Mouse (Mus musculus) lung, embryonic 15.5 days (tissue): ENCODE data around the gene Tma16. TPM values are rescaled to one million over a fixed set of nuclear protein-coding genes. Genes with fewer than 3 reads are reported as not detected.

Experiments used
- ATAC-seq: fragments of 200-750 bp; cut with Nextera tagmentation; 2 replicates; pipeline ENCODE4 v1.8.0; 2017; ENCODE audit warnings: moderate number of reproducible peaks, borderline replicate concordance; ENCODE audit not compliant: low FRiP score, low TSS enrichment; ENCODE audit errors: extremely low read depth
- H3K27ac ChIP-seq: fragments of 300-500 bp; sonication (generic); 2 replicates; pipeline ENCODE4 v1.5.1; 2015; ENCODE audit warnings: moderate library complexity, mild to moderate bottlenecking, inconsistent platforms
- H3K27me3 ChIP-seq: fragments of 300-500 bp; sonication (generic); 2 replicates; pipeline ENCODE4 v1.6.1; 2015; ENCODE audit warnings: inconsistent platforms
- H3K36me3 ChIP-seq: fragments of 300-500 bp; sonication (generic); 2 replicates; pipeline ENCODE4 v1.6.1; 2015; ENCODE audit warnings: inconsistent platforms
- H3K4me1 ChIP-seq: fragments of 300-500 bp; sonication (generic); 2 replicates; pipeline ENCODE4 v1.6.1; 2015; ENCODE audit warnings: inconsistent platforms
- H3K4me2 ChIP-seq: fragments of 300-500 bp; sonication (generic); 2 replicates; pipeline ENCODE4 v1.6.1; 2015; ENCODE audit warnings: inconsistent platforms, mild to moderate bottlenecking, moderate library complexity
- H3K4me3 ChIP-seq: fragments of 300-500 bp; sonication (generic); 2 replicates; pipeline ENCODE4 v1.5.1; 2015; ENCODE audit warnings: mild to moderate bottlenecking, inconsistent platforms
- H3K9ac ChIP-seq: fragments of 300-500 bp; sonication (generic); 2 replicates; pipeline ENCODE4 v1.6.1; 2015; ENCODE audit warnings: inconsistent platforms
- H3K9me3 ChIP-seq: fragments of 300-500 bp; sonication (generic); 2 replicates; pipeline ENCODE4 v1.6.1; 2016; ENCODE audit warnings: inconsistent platforms
- WGBS: fragments of 180-500 bp; shearing (Covaris S2); methylation state at CpG from one replicate; pipeline ENCODE4 v1.1.7; 2015; 5-methylcytosine and 5-hydroxymethylcytosine counted together
- polyA plus RNA-seq: library from polyadenylated mRNA; unstranded; fragments of >200 nt; fragmentation: Nextera tagmentation; extraction: Ambion mirVana; gene quantifications from 2 replicates; pipeline ENCODE4 v1.2.1, GENCODE M21; 2015

Tma16 gene
- polyA plus RNA-seq = 10.8 and 11.6 TPM in 2 replicates

DNA sequence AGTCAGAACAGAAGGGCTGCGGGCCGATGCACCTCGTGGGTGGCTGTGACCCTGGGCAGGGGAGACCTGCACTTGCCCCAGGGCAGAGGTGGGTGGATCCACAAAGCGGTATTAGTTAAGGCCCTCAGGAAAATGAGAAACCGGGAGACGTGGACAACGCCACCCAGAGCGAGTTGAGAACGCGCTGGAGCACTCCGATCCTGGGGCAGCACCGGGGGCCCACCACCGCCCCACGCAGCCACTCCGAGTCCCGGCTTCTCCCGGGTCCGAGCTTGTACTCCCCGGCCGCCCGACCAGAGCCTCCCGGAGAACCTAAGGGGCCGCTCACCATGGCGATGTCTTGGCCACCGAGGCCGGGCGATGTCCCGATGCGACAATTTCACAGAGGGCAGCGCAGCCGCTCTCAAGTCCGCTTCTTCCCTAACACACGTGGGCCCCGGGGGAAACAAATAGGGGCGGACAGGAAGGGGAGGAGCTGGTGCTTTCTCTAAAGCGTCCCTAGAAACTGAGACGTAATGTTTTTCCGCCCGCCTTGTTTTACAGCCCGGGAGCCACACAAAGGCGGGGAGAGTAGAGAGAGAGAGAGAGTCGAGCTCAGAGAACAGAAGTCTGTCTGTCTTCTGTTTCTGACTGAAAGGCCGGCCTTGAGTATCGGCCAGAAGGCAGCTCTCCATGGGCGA lies at the start of gene Tma16:
Gene Tma16 (minus strand): TSS at position 447 of the 680 bp plus-strand sequence.
- peak within 1 kb of the TSS; percentile 59 for H3K4me2 ChIP-seq
- peak within 1 kb of the TSS; percentile 73 for H3K9ac ChIP-seq
- H3K27me3 ChIP-seq = no peaks in the 10 kb centered on the region
- WGBS = under 1% methylated on average over 45 of the region's 45 CpGs
- H3K27ac ChIP-seq = no peak within 1 kb of the TSS
- peaks cover 4% of the 10 kb centered on the region; the same call in 1 of the 2 replicates for H3K4me1 ChIP-seq
- peak within 1 kb of the TSS; percentile 96 for H3K4me3 ChIP-seq
- no peaks in the 10 kb centered on the region for H3K9me3 ChIP-seq
- H3K36me3 ChIP-seq = peaks cover 18% of the 10 kb centered on the region
- peak; percentile 94 for ATAC-seq

DNA sequence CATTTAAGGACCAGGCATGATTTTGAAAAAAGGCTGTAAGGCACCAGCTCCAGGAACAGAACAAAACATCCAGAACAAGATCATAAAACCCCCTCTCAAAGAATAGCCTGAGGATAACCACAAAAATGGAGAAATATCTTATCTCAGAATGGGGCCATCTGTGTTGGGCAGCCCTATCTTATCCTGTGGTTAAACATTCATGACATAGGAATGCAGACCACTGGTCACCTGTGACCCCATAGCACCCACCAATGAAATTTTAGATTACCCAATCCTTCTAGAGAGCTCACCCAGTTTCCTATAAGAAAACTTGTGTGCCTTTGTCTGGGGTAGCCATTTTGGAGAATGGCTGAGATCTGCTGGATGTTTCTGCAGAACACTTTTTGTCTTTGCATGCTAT lies 34.2 kb upstream of the Tma16 start:
- no peak overlapping the region for H3K9ac ChIP-seq

DNA sequence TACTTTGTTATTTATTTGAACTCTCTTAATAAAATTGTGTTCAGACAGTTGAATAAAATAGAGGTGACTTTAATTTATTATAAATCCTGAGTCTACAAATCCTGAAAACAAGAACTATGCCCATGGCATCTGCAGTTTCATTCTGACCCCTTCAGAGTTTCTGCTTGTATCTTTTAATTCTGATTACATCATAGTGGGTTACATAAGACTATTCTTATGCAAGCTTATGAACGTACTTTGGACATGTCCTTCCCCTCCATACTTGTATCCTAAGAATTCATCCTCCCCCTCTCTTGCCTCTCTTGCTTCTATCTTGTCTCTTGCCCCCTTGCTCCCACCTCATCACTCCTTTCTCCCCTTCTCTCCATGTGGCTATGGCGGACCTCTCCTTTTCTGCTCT lies 32.8 kb upstream of the Tma16 start:
- H3K4me2 ChIP-seq = no peak overlapping the region
- H3K9ac ChIP-seq = no peak overlapping the region
- WGBS = 76% methylated on average over 2 of the region's 2 CpGs
- H3K27me3 ChIP-seq = no peaks in the 10 kb centered on the region
- H3K9me3 ChIP-seq = no peaks in the 10 kb centered on the region
- H3K27ac ChIP-seq = no peak overlapping the region
- no peak for ATAC-seq
- no peak overlapping the region for H3K4me3 ChIP-seq
- no peaks in the 10 kb centered on the region for H3K36me3 ChIP-seq
- H3K4me1 ChIP-seq = no peaks in the 10 kb centered on the region

More for the DNA sequence above, 34.2 kb upstream of the Tma16 start:
- H3K9me3 ChIP-seq = no peaks in the 10 kb centered on the region
- ATAC-seq = no peak
- H3K27me3 ChIP-seq = no peaks in the 10 kb centered on the region
- H3K4me3 ChIP-seq = no peak overlapping the region
- no peaks in the 10 kb centered on the region for H3K36me3 ChIP-seq
- H3K27ac ChIP-seq = no peak overlapping the region
- H3K4me1 ChIP-seq = no peaks in the 10 kb centered on the region
- no peak overlapping the region for H3K4me2 ChIP-seq

DNA sequence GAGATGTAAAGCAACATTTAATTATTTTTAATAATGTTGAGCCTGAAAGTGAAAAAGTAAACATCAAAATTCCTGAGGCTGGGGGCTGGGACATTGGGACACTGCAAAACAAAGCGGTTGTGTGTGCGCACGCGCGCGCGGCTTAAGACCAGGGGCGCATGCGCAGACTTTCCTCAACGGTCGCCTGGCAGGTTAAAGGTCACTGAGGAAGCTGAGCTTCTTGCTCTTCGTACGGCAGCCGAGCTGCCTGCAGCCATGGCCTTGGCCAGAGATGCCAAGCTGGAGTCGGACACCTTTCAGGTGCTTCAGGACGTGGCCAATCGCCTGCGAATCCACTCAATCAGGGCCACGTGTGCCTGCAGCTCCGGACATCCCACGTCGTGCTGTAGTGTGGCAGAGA lies 25.2 kb upstream of the Tma16 start, which contains the start of gene Tktl2:
Gene Tktl2 (plus strand): TSS at position 220 of the 400 bp plus-strand sequence.
- Histone ChIP-seq H3K36me3 (no peaks in the 10 kb centered on the region), H3K27ac (no peak within 1 kb of the TSS), H3K27me3 (no peaks in the 10 kb centered on the region), H3K9ac (no peak within 1 kb of the TSS), H3K4me2 (no peak within 1 kb of the TSS), H3K4me1 (no peaks in the 10 kb centered on the region), H3K4me3 (no peak within 1 kb of the TSS), H3K9me3 (no peaks in the 10 kb centered on the region)
- 91% methylated on average over 22 of the region's 22 CpGs for WGBS
- ATAC-seq = no peak

DNA sequence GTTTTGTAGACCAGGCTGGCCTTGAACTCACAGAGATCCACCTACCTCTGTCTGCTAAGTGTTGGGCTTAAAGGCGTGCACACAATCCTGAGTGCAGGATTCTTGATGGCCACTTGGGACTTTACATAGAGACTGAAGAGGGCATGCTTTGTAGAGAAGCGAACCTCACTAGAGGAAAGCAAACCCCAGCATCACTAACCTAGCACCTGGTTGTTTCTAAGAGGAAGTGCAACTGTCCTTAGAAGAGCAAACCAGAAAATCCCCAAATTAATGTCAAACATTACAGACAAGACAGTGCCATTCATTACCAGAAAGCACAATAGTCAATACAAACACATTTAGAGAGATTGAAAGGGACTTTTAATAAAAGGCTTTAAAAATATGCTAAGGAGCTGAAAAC lies 17.1 kb upstream of the Tma16 start:
- Histone ChIP-seq H3K4me2 (no peak overlapping the region), H3K27ac (no peak overlapping the region), H3K36me3 (no peaks in the 10 kb centered on the region), H3K27me3 (no peaks in the 10 kb centered on the region), H3K4me1 (no peaks in the 10 kb centered on the region), H3K9ac (no peak overlapping the region), H3K9me3 (no peaks in the 10 kb centered on the region), H3K4me3 (no peak overlapping the region)
- 66% methylated on average over 2 of the region's 2 CpGs for WGBS
- no peak for ATAC-seq

DNA sequence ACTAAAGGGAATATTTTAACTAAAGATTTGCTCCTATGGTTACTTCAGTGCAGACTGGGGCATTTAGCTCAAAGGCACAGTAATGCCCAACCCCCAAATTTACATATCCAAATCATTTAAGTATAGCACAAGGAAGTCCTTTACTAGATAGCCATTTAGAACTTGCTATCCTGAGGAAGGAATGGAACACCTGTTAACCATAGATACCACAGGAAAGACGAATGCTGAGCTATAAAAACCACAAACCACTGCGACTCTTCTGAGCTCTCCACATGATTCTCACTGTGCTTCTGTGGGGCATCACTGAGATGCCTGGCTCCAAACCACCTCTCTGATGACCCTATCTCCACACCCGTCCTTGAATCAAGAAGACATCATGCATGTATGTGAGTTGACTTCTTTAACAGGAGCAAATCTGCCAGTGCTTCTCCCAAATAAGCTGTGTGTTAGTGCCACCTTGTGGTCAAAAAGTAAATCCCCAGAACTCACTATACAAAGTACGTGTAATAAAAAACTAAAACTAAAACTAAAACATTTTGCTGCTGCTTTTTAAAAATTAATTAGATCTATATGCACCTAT lies 10.8 kb upstream of the Tma16 start:
- 40% methylated on average over 4 of the region's 4 CpGs for WGBS
- ATAC-seq = no peak
- H3K4me1 ChIP-seq = no peaks in the 10 kb centered on the region
- H3K36me3 ChIP-seq = no peaks in the 10 kb centered on the region
- H3K9ac ChIP-seq = no peak overlapping the region
- no peaks in the 10 kb centered on the region for H3K9me3 ChIP-seq
- H3K4me2 ChIP-seq = no peak overlapping the region
- no peak overlapping the region for H3K4me3 ChIP-seq
- H3K27me3 ChIP-seq = no peaks in the 10 kb centered on the region; the same call in 1 of the 2 replicates
- H3K27ac ChIP-seq = no peak overlapping the region

DNA sequence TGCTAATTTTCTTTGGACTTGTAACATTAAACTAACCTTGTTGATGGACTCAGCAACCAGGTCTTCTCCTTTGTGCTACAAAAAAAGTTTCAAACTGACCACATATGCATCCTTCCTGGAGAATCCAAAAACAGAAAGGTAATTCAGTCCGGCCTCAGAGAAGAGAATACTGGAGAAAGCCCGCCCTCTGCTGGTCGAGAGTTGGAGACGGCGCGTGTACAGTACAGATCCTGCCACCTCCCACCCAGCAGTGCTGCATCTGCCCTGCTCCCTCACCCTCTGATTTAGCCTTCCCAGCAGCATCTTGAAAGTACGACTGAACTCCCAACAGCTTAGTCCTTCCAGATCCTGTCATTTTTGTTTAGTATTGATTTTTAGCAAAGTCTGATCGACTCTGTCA lies 9.4 kb upstream of the Tma16 start:
- no peak overlapping the region for H3K4me2 ChIP-seq
- no peak overlapping the region for H3K9ac ChIP-seq
- no peaks in the 10 kb centered on the region for H3K9me3 ChIP-seq
- H3K4me1 ChIP-seq = no peaks in the 10 kb centered on the region
- ATAC-seq = peak; percentile 52; the same call in 1 of the 2 replicates
- H3K36me3 ChIP-seq = no peaks in the 10 kb centered on the region
- 6% methylated on average over 8 of the region's 8 CpGs for WGBS
- H3K27ac ChIP-seq = no peak overlapping the region
- no peak overlapping the region for H3K4me3 ChIP-seq
- H3K27me3 ChIP-seq = no peaks in the 10 kb centered on the region; the same call in 1 of the 2 replicates

DNA sequence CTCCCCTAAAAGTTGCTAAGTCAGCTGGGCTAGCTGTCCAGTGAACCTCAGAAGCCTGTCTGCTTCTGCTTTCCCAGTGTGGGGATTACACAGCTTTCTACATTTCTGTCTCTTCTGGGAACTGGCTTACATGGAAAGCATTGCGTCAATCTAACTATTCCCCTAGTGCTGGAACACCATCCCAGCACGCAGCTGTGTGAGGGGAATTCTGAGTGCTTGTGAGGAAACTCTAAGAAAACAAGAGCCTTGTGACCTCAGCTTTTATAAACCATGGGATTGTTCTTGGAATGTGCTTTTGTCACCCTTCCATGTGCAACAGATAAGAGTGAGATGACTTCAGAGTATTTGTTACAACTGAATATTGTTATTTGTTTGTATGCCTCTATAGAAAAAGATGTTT lies 8.2 kb upstream of the Tma16 start:
- H3K4me2 ChIP-seq = no peak overlapping the region
- H3K9ac ChIP-seq = no peak overlapping the region
- no peak overlapping the region for H3K4me3 ChIP-seq
- H3K9me3 ChIP-seq = no peaks in the 10 kb centered on the region
- H3K27ac ChIP-seq = no peak overlapping the region
- no peak for ATAC-seq
- no peaks in the 10 kb centered on the region for H3K36me3 ChIP-seq
- no peaks in the 10 kb centered on the region for H3K4me1 ChIP-seq
- 51% methylated on average over 2 of the region's 2 CpGs for WGBS
- no peaks in the 10 kb centered on the region; the same call in 1 of the 2 replicates for H3K27me3 ChIP-seq

DNA sequence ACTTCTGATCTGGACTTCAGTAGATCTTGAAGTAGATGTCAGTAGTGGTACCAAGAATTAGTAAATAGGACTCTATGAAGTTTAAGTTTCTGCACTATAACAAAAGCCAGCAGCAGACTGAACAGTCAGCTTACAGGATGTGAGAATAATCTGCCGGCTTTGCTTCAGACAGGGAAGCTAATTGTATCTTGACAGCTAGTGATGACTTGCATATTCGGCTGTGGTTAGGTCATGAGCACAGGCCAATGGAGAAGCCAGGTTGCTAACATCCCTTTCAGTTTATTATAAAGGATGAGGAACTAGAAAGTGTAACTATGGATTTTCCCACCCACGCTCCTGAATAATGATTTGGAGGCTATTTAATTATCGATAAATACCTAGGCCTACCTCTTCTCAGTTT lies 4.3 kb upstream of the Tma16 start:
- 75% methylated on average over 4 of the region's 4 CpGs for WGBS
- H3K27me3 ChIP-seq = no peaks in the 10 kb centered on the region
- no peaks in the 10 kb centered on the region for H3K4me1 ChIP-seq
- no peaks in the 10 kb centered on the region for H3K9me3 ChIP-seq
- H3K4me3 ChIP-seq = no peak overlapping the region
- H3K4me2 ChIP-seq = no peak overlapping the region
- no peak overlapping the region for H3K9ac ChIP-seq
- H3K36me3 ChIP-seq = no peaks in the 10 kb centered on the region
- ATAC-seq = no peak
- no peak overlapping the region for H3K27ac ChIP-seq

DNA sequence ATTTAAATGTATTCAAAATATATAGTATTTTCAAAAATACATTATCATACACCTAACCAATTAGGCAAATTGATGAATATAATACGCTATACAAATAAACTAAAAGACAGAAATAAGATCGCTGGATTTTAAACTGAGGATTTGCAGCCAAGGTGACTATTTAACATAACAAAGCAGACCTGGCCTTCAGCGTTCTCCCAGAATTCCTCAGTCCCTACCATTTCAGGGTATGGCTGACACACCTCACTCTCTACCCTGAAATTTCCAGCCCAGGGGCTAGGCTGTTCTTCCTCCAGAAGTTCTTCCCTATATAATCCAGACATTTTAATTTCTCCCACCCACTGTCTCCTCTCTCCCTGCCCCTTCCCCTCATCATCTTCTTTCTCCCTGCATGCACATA lies 2.2 kb upstream of the Tma16 start:
- 0 out of 2 replicates have a peak, but pooled peaks cover 1% of the 10 kb centered on the region for H3K36me3 ChIP-seq
- no peaks in the 10 kb centered on the region for H3K9me3 ChIP-seq
- 49% methylated on average over 3 of the region's 3 CpGs for WGBS
- ATAC-seq = no peak
- H3K27ac ChIP-seq = no peak overlapping the region
- H3K4me2 ChIP-seq = no peak overlapping the region
- no peak overlapping the region for H3K4me3 ChIP-seq
- H3K4me1 ChIP-seq = peaks cover 4% of the 10 kb centered on the region; the same call in 1 of the 2 replicates
- H3K9ac ChIP-seq = no peak overlapping the region
- H3K27me3 ChIP-seq = no peaks in the 10 kb centered on the region

DNA sequence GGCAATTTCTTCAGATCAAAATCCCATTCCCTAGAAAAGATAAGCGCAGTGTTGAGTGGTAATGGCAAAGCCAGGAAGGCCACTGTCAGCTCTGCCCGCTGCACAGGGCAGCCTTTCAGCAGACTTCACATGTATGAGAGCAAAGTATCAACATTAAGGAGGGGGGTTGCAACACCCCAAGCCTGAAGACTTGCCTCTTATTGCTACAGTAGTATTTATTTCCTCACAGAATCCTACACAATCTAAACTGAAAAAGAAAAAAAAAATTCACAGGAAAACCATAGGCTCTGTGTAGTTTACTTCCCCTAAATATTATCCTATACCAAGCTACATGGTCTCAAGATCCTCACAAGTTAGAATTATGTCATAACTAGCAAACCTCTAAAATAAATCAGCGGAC lies 9.4 kb downstream of the Tma16 start:
- Histone ChIP-seq H3K27ac (no peak overlapping the region), H3K4me1 (no peaks in the 10 kb centered on the region), H3K9ac (no peak overlapping the region), H3K4me2 (no peak overlapping the region), H3K36me3 (peaks cover 51% of the 10 kb centered on the region), H3K4me3 (no peak overlapping the region), H3K9me3 (no peaks in the 10 kb centered on the region), H3K27me3 (no peaks in the 10 kb centered on the region)
- ATAC-seq = no peak
- WGBS = 95% methylated on average over 3 of the region's 3 CpGs

DNA sequence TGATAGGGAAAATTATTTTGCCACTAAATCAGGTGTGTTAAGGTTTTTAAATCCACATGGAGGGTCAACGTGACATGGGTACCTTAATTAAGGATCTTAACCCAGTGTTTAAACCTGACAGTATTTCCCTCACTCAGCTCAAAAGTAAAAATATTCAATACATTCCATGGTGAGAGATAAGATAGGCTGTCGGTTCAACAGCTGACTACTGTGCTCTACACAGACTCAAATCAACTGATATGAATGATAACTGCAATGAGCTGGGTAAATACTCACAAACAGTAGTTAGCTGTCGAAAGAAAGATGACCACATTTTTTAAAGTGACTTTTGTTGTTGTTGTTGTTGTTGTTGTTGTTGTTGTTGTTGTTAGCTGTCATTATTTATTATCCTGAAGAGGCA lies 16.5 kb downstream of the Tma16 start:
- no peak overlapping the region for H3K4me3 ChIP-seq
- no peak overlapping the region for H3K27ac ChIP-seq
- H3K27me3 ChIP-seq = no peaks in the 10 kb centered on the region
- no peaks in the 10 kb centered on the region for H3K36me3 ChIP-seq
- ATAC-seq = no peak
- 59% methylated on average over 3 of the region's 3 CpGs for WGBS
- H3K4me1 ChIP-seq = no peaks in the 10 kb centered on the region
- no peaks in the 10 kb centered on the region for H3K9me3 ChIP-seq
- H3K4me2 ChIP-seq = no peak overlapping the region
- H3K9ac ChIP-seq = no peak overlapping the region
